Mouse (Mus musculus) right cerebral cortex, postnatal 14 days (tissue): Measurements from ENCODE around the gene Ciita.

Experiments used
- DNase-seq: peaks from one replicate; pipeline ENCODE4 v3.0.0; 2022

Ciita gene

GRCm38 (mm10) chr16:10520908-10521614 lies 41.2 kb downstream of the Ciita start:
- DNase-seq: peak; percentile 82

DNA sequence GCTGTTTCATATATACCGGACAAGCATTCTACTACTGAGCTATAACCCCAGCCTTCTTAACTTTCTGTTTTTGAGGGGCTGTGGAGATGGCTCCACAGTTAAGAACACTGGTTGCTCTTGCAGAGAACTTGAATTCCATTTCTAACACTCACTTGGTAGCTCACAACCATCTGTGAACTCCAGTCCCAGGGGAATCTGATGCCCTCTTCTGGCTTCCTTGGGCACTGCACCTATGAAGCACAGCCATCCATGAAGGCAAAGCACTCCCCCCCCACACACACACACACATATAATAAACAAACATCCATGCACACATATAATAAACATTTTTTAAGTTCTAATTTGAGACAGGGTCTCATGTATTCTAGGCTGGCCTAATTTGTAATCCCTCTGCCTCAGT lies 43.0 kb downstream of the Ciita start:
- peak; percentile 80 for DNase-seq

- DNase-seq: no peak
Measured at GRCm38 (mm10) chr16:10523650-10524049, 43.8 kb downstream of the Ciita start.

- no peak for DNase-seq
Measured at GRCm38 (mm10) chr16:10524866-10525609, 45.2 kb downstream of the Ciita start.

- no peak for DNase-seq
Measured at GRCm38 (mm10) chr16:10525610-10525980, 45.7 kb downstream of the Ciita start.

DNA sequence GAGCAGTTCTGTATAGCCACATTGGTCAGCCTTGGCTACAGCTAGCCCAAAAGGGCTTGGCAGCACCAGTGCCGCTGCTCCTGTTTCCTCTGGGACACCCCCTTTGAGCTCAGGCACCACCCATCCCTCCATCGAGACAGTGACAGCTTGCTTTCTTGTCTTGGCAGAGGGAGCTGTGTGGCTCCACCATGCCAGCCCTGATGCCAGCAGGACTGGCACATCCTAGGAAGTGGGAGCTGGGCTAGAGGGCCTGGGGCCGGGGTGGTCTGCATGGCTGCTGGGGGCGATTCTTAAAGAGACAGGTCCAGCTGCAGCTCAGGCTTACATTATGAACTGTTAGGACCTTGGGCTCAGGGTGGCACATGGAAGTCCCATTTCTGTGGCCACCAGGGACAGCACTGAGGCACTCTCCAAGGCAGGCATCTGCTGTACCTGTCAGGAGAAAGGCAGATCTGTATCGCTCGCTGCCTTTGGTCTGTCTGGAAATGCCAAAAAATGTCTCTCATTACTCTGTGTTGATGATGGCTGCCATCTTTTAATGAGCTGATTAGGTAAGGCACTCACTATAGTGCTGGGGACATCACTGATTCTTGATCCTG lies 47.3 kb downstream of the Ciita start:
- no peak for DNase-seq

DNA sequence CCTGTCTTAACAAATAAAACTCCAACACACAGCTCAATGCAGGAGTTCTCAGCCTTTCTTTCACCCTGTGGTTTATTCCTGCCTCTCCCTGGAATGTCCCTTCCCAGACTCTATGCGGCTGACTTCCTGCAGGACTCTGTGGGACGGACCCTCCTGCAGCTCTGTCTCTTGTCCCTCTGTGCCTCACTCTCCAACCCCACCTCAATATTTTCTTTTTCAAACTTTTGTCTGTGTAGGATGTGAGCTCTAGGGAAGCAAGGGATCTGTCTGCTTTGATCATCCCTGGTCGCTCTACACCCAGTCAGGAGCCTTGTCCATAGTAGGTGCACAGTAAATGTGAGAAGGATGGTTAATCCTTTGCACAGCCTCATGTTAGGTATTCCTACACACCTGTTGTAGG lies 48.5 kb downstream of the Ciita start:
- no peak for DNase-seq

GRCm38 (mm10) chr16:10530179-10530578 lies 50.3 kb downstream of the Ciita start:
- no peak for DNase-seq

DNA sequence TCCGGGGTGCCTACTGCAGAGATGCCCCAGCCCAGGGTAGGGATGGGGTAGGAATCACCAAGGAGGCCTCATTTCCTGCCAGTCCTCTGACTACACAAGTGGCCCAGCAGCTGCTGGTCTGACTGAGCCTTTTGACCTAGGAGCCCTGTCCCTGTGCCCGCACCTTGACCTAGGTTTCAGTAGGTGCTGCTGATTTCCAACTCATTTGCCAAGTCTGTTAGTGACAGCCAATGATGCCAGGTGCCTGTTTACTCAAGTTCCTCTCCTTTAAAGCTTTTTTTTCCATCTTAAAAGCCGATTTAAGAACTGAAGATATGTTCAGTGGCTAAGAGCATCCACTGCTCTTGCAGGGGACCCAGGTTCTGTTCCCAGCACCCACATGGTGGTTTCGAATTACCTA lies 53.9 kb downstream of the Ciita start:
- DNase-seq: no peak

- peak; percentile 33 for DNase-seq
Measured at GRCm38 (mm10) chr16:10534567-10534966, 54.7 kb downstream of the Ciita start.

DNA sequence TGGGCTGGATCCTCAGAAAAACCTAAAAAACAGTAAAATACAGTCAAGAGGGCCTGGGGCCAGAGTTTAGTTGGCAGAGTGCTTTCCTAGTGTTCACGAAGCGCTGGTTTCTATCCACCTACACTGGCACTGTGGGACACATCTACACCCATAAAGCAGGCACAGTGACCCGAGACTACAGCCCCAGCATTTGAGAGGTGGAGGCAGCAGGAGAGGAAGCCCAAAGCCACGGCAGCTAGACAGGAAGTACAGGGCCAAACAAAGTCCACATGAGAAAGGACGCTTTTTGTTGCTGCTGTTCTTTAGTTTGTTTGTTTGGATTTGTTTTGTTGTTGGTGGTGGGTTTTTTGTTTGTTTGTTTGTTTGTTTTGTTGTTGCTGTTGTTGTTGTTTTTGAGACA lies 56.5 kb downstream of the Ciita start:
- DNase-seq: no peak

GRCm38 (mm10) chr16:10536961-10537360 lies 57.1 kb downstream of the Ciita start:
- DNase-seq: no peak

GRCm38 (mm10) chr16:10540763-10541597 lies 61.1 kb downstream of the Ciita start:
- DNase-seq: no peak

DNA sequence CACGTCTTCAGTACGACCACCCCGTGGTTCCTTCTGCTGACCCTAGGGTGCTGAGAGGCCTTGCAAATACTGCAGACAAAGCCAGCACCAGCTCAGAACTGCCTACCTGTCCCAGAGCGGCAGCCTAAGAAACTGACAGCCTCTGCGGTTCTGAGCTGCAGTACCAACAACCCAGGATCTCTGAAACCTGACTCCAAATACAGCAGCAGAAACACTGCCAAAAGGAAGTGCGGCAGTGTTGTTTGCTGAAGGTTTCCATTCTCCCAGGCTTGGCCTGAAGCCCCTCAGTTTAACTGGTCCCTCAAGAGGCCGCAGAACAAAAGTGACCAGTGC lies 61.7 kb downstream of the Ciita start:
- DNase-seq: no peak

GRCm38 (mm10) chr16:10542266-10542665 lies 62.4 kb downstream of the Ciita start:
- no peak for DNase-seq

DNA sequence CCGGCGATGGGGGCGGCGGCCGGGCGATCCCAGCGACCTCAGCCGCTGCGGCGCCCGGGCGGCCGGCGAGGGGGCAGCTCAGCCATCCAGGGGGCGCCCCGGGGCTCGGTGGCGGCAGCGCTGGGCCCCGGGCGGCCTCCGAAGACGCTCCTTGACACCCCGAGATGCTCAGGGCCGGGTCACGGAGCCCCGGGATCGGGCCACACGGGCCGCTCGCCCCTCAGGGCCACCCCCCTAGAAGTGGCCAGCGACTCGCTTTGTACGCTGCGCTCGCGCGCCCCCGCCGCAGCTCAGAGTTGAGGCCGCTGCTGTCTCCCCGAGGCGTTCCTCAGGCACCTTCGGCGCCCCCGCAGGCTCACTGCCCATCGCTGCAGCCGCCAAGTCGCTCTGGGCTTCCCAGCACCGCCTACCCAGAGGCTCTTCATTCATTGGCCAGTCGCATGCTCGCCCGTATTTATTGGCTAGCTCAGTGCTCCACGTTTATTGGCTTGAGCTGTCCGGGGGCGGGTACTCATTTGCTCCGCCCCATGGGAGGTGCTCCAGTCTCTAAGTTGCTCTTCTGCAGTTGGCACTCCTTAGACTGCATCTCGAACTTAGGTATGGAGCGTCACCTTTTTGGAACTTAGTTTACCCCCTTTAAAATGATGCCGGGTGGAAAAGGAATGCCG lies 63.0 kb downstream of the Ciita start, which contains the start of gene Dexi:
Gene Dexi (minus strand): TSS at position 357 of the 668 bp plus-strand sequence.
- DNase-seq: peak; percentile 92

DNA sequence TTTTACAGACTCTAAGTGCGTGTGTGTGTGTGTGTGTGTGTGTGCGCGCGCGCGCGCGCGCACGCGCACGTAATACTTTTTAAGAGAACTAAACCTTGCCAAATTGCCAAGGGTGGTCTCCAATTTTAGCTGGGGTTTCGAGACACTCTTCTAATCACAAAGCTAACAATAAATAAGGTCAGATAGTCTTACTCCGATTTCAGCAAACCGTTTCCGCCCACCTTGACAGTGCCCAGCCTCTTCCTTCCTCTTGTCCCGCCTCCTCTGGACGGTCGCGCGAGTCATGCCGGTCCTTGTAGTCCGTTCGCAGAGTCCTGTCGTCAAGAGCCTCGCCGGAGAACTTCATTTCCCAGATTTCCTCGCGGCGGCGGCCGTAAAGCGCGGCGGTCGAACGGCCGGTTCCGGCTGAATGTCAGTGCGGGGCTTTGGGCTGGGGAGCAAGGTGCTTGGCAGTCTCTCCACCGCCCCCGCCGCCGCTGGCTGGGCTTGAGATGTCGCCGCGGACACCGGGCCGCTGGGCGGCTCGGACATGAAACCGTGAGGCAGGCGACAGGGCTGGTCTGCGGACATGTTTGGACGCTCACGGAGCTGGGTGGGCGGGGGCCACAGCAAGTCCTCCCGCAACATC lies 65.2 kb downstream of the Ciita start, which contains the start of gene Clec16a:
Gene Clec16a (plus strand): TSS at position 345 of the 628 bp plus-strand sequence.
- peak; percentile 95 for DNase-seq

DNA sequence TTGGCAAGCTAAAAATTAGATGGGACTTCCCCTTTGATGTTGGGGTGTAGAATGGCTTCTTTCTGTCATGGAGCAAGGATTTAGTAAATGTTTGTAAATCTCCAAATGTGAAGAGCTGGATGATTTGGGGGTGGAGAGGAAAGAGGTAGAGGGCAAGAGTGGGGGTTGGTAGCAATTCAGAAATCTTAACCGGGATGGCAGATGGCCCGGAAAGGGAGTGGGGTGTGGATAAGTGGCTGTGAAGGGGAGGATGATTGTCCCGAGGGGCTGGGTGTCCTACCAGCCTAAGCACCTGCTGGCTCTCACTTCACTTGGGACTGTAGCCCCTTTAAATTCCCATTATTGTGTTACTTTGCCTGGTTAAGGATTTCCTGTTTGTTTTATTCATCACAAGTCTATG lies 67.0 kb downstream of the Ciita start:
- no peak for DNase-seq

- DNase-seq: no peak
Measured at GRCm38 (mm10) chr16:10548938-10549337, 69.1 kb downstream of the Ciita start.

- DNase-seq: no peak
Measured at GRCm38 (mm10) chr16:10549600-10549999, 69.7 kb downstream of the Ciita start.

GRCm38 (mm10) chr16:10551592-10551991 lies 71.7 kb downstream of the Ciita start:
- no peak for DNase-seq

GRCm38 (mm10) chr16:10553858-10554257 lies 74.0 kb downstream of the Ciita start:
- DNase-seq: no peak
